Mouse (Mus musculus) forebrain, embryonic 12.5 days (tissue): ENCODE data around the gene Itln1. TPM values are rescaled to one million over a fixed set of nuclear protein-coding genes. Genes with fewer than 3 reads are reported as not detected.
A peak's percentile ranks its signal among the peaks of the same experiment; 100 is the strongest.

ENCODE experiments used
- ATAC-seq: fragments of 200-750 bp; cut with Nextera tagmentation; 2 replicates; pipeline ENCODE4 v1.8.0; 2017; ENCODE audit warnings: moderate TSS enrichment; ENCODE audit not compliant: low FRiP score
- H3K27ac ChIP-seq: fragments of 300-500 bp; sonication (generic); 2 replicates; pipeline ENCODE4 v1.5.1; 2016; ENCODE audit warnings: mild to moderate bottlenecking
- H3K27me3 ChIP-seq: fragments of 300-500 bp; sonication (generic); 2 replicates; pipeline ENCODE4 v1.6.1; 2016; ENCODE audit warnings: mild to moderate bottlenecking
- H3K36me3 ChIP-seq: fragments of 300-500 bp; sonication (generic); replicated peaks from 2 replicates; pipeline ENCODE4 v1.6.1; 2016; ENCODE audit warnings: mild to moderate bottlenecking
- H3K4me1 ChIP-seq: fragments of 300-500 bp; sonication (generic); 2 replicates; pipeline ENCODE4 v1.6.1; 2016
- H3K4me2 ChIP-seq: fragments of 300-500 bp; sonication (generic); 2 replicates; pipeline ENCODE4 v1.6.1; 2016; ENCODE audit warnings: mild to moderate bottlenecking, moderate library complexity
- H3K4me3 ChIP-seq: fragments of 300-500 bp; sonication (generic); replicated peaks from 2 replicates; pipeline ENCODE4 v1.5.1; 2016; ENCODE audit warnings: mild to moderate bottlenecking
- H3K9ac ChIP-seq: fragments of 300-500 bp; sonication (generic); 2 replicates; pipeline ENCODE4 v1.6.1; 2016; ENCODE audit warnings: mild to moderate bottlenecking
- H3K9me3 ChIP-seq: fragments of 300-500 bp; sonication (generic); 2 replicates; pipeline ENCODE4 v1.6.1; 2016
- WGBS: fragments of 180-500 bp; shearing (Covaris S2); methylation state at CpG from one replicate; pipeline ENCODE4 v1.1.7; 2016; 5-methylcytosine and 5-hydroxymethylcytosine counted together
- polyA plus RNA-seq: library from polyadenylated mRNA; unstranded; fragments of >200 nt; fragmentation: Nextera tagmentation; extraction: Ambion mirVana; gene quantifications from 2 replicates; pipeline ENCODE4 v1.2.1, GENCODE M21; 2016

Itln1 gene
- polyA plus RNA-seq, 1 experiment from 2014 or later: not detected

DNA sequence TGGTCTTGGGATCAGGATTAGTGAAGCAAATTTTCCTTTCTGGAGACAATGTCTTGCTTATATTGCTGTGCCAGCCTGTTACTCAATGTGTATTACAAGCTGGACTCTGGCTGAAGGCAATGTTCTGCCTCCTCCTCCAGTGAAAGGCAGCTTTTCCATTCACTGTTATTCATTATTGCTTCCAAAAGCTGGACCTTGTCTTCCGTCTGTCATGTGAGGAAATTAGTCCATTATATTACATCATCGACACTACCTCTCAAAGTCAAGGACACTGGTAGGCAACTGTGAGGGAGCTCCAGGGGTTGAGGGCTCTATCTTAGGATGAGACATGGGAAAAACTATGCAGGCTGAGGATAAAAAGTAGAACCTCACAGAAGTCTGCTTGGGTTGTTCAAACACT is 21.3 kb upstream of the Itln1 start:
- 86% methylated on average over 2 of the region's 2 CpGs for WGBS
- H3K4me1 ChIP-seq: no peaks in the 10 kb centered on the region

DNA sequence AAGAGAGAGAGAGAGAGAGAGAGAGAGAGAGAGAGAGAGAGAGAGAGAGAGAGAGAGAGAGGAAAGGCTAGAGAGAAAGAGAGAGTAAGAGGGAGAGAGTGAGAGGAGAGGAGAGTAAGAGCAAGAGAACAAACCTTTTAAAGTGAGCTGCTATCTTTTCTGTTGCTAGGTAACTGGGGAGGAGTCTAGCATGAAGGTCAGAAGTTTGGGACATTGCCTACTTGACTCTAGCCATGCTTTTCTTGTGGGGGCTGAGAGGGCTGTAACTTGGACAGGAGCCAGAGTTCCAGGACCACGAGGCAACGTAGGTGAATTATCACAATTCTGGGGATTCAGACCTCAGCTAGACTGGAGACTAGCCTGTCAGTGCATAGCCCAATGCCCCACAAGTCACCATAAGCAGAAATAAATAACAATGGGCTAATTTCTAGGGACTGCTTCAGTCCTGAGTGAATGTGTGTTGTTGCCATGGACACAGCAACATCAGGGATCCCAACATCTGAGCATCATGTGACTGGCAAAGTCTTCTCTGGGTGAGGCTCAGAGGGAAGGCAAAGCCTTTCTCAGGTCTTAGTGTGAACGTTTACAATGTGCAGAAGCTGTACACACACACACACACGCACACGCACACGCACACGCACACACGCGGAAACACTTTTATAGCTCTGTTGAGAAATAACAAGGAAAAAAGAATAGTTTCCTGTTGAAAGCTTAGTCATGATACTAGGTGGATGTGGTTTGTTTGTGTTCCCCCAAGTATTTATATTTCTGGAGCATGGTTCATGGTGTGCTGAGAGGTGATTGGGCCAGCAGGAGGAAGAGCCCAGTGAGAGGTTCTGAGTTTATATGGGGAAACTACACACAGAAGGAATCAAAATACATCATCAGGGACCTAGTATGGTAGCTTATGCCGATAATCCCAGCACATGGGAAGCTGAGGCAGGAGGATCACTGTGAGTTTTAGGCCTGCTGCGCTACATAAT is 18.6 kb upstream of the Itln1 start:
- no peaks in the 10 kb centered on the region for H3K36me3 ChIP-seq
- no peak overlapping the region for H3K9ac ChIP-seq
- no peak overlapping the region for H3K4me2 ChIP-seq
- H3K4me3 ChIP-seq: no peak overlapping the region
- H3K27me3 ChIP-seq: no peaks in the 10 kb centered on the region
- no peak for ATAC-seq
- H3K9me3 ChIP-seq: no peaks in the 10 kb centered on the region
- 91% methylated on average over 11 of the region's 11 CpGs for WGBS
- no peaks in the 10 kb centered on the region for H3K4me1 ChIP-seq
- H3K27ac ChIP-seq: no peak overlapping the region

More for the DNA sequence above, 21.3 kb upstream of the Itln1 start:
- Histone ChIP-seq H3K27me3 (no peaks in the 10 kb centered on the region), H3K9ac (no peak overlapping the region), H3K4me2 (no peak overlapping the region), H3K27ac (no peak overlapping the region), H3K36me3 (no peaks in the 10 kb centered on the region), H3K9me3 (no peaks in the 10 kb centered on the region), H3K4me3 (no peak overlapping the region)
- ATAC-seq: no peak

GRCm38 (mm10) chr1:171552230-171552629 is 17.1 kb upstream of the Itln1 start:
- no peaks in the 10 kb centered on the region for H3K4me1 ChIP-seq
- H3K9ac ChIP-seq: no peak overlapping the region
- no peak for ATAC-seq
- H3K9me3 ChIP-seq: no peaks in the 10 kb centered on the region
- H3K4me3 ChIP-seq: no peak overlapping the region
- no peaks in the 10 kb centered on the region for H3K27me3 ChIP-seq
- WGBS: 79% methylated on average over 2 of the region's 2 CpGs
- no peak overlapping the region for H3K27ac ChIP-seq
- H3K4me2 ChIP-seq: no peak overlapping the region
- H3K36me3 ChIP-seq: no peaks in the 10 kb centered on the region

DNA sequence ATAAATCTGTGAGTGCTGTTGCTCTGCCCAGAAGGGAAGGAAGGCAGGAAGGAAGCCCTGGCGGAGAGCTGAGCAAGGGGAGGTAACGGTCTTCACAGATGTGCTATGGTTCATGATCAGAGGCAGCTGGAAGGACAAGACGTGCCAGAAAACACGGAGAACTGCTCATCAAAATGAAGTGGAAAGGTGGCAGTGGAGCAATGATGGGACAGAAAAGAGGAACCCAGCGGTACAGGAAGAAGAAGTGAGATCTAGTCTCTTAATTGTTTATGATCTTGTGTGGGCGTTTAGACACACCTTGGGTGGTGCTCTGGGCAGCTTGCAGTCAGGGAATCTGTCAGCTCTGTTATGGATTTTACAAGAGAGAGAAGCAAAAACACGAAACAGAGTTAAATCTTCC is 16.2 kb upstream of the Itln1 start:
- no peak overlapping the region for H3K27ac ChIP-seq
- no peak overlapping the region for H3K4me2 ChIP-seq
- H3K27me3 ChIP-seq: no peaks in the 10 kb centered on the region
- no peak for ATAC-seq
- no peak overlapping the region for H3K4me3 ChIP-seq
- 88% methylated on average over 7 of the region's 7 CpGs for WGBS
- H3K9me3 ChIP-seq: no peaks in the 10 kb centered on the region
- H3K9ac ChIP-seq: no peak overlapping the region
- no peaks in the 10 kb centered on the region for H3K36me3 ChIP-seq
- no peaks in the 10 kb centered on the region for H3K4me1 ChIP-seq

DNA sequence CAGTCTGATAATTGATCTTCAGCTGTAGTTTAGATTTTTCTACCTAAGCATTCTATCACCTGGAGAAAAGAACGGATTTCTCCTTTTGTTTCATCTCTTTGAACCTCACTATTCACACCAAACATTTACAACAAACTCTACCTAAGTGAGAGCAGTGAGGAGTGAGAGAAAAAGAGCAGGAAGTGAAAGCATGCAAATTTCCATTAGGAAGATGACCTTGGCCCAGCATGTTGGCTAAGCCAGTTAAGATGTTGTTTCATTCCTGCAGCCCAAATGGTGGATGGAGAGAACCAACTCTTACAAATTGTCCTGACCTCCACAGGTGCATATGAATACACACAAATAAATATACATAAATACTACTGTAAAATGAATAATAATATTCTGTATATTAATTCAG is 5.6 kb upstream of the Itln1 start:
- H3K36me3 ChIP-seq: no peaks in the 10 kb centered on the region
- H3K9me3 ChIP-seq: peaks cover 11% of the 10 kb centered on the region
- no peaks in the 10 kb centered on the region for H3K4me1 ChIP-seq
- H3K9ac ChIP-seq: no peak overlapping the region
- H3K4me3 ChIP-seq: no peak overlapping the region
- H3K27ac ChIP-seq: no peak overlapping the region
- 89% methylated on average over 1 of the region's 1 CpGs for WGBS
- no peak overlapping the region for H3K4me2 ChIP-seq
- ATAC-seq: no peak
- H3K27me3 ChIP-seq: no peaks in the 10 kb centered on the region

- no peak for ATAC-seq
- no peaks in the 10 kb centered on the region; the same call in 1 of the 2 replicates for H3K27me3 ChIP-seq
Observed at GRCm38 (mm10) chr1:171534557-171534956, 537 bp downstream of the Itln1 start.

DNA sequence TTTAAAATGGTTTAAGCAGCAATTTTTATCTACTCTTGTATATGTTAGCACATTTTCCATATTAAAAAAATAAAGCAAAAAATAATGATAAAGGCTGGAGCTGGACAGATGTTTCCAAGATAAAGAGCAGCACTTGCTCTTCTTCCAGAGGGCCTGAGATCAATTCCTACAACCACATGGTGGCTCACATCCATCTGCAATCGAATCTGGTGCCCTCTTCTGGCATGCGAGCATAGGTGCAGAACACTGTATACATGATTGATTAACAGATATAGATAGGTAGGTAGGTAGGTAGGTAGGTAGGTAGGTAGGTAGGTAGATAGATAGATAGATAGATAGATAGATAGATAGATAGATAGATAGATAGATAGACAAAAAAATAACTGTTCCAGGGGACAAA is 2.3 kb downstream of the Itln1 start:
- H3K27me3 ChIP-seq: no peaks in the 10 kb centered on the region; the same call in 1 of the 2 replicates
- no peak overlapping the region for H3K4me2 ChIP-seq
- no peak for ATAC-seq
- 60% methylated on average over 2 of the region's 2 CpGs for WGBS
- no peak overlapping the region for H3K4me3 ChIP-seq
- H3K27ac ChIP-seq: no peak overlapping the region
- no peaks in the 10 kb centered on the region for H3K9me3 ChIP-seq
- H3K36me3 ChIP-seq: no peaks in the 10 kb centered on the region
- no peak overlapping the region for H3K9ac ChIP-seq
- no peaks in the 10 kb centered on the region for H3K4me1 ChIP-seq

More at GRCm38 (mm10) chr1:171534557-171534956, 537 bp downstream of the Itln1 start:
- H3K9me3 ChIP-seq: peaks cover 6% of the 10 kb centered on the region; the same call in 1 of the 2 replicates
- H3K4me2 ChIP-seq: no peak overlapping the region
- no peaks in the 10 kb centered on the region for H3K36me3 ChIP-seq
- H3K4me3 ChIP-seq: no peak overlapping the region
- no peaks in the 10 kb centered on the region for H3K4me1 ChIP-seq
- H3K27ac ChIP-seq: no peak overlapping the region
- H3K9ac ChIP-seq: no peak overlapping the region

- Histone ChIP-seq H3K4me2 (no peak overlapping the region), H3K4me3 (no peak overlapping the region), H3K27ac (no peak overlapping the region), H3K36me3 (no peaks in the 10 kb centered on the region), H3K9ac (no peak overlapping the region), H3K27me3 (no peaks in the 10 kb centered on the region; the same call in 1 of the 2 replicates), H3K4me1 (no peaks in the 10 kb centered on the region), H3K9me3 (no peaks in the 10 kb centered on the region)
- ATAC-seq: no peak
- WGBS: 90% methylated on average over 4 of the region's 4 CpGs
Observed at GRCm38 (mm10) chr1:171531367-171531766, 3.7 kb downstream of the Itln1 start.

GRCm38 (mm10) chr1:171515557-171515956 is 19.5 kb downstream of the Itln1 start:
- Histone ChIP-seq H3K4me3 (no peak overlapping the region), H3K4me2 (no peak overlapping the region), H3K36me3 (no peaks in the 10 kb centered on the region), H3K27ac (no peak overlapping the region), H3K27me3 (0 out of 2 replicates have a peak, but pooled peaks cover 3% of the 10 kb centered on the region), H3K9ac (no peak overlapping the region), H3K4me1 (no peaks in the 10 kb centered on the region), H3K9me3 (no peaks in the 10 kb centered on the region)
- WGBS: 88% methylated on average over 4 of the region's 4 CpGs
- ATAC-seq: no peak

DNA sequence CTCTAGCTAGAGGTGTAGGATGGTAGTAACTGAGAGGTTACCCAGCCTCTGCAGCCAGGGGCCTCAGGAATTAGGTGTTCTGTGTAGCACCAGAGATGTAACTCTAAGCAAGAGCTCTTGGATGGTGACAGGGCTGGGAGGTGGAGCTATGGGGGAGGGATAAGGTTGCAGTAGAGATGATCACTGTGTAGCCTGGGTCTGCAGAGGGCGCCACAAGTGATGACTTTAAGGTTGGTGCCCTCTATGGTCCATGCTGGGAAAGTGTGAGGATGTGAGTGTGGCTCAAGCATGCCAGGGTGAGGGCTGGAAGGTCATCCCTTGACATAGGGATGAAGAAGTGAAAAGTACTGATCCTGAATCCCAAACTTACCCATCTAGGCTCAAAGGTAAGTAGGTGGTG is 20.1 kb downstream of the Itln1 start:
- Histone ChIP-seq H3K4me1 (no peaks in the 10 kb centered on the region), H3K36me3 (no peaks in the 10 kb centered on the region), H3K9me3 (no peaks in the 10 kb centered on the region), H3K9ac (no peak overlapping the region), H3K27ac (no peak overlapping the region), H3K4me3 (no peak overlapping the region), H3K27me3 (0 out of 2 replicates have a peak, but pooled peaks cover 3% of the 10 kb centered on the region), H3K4me2 (no peak overlapping the region)
- ATAC-seq: no peak
- 12% methylated on average over 1 of the region's 1 CpGs for WGBS

GRCm38 (mm10) chr1:171513760-171514159 is 21.3 kb downstream of the Itln1 start:
- WGBS: 95% methylated on average over 1 of the region's 1 CpGs

DNA sequence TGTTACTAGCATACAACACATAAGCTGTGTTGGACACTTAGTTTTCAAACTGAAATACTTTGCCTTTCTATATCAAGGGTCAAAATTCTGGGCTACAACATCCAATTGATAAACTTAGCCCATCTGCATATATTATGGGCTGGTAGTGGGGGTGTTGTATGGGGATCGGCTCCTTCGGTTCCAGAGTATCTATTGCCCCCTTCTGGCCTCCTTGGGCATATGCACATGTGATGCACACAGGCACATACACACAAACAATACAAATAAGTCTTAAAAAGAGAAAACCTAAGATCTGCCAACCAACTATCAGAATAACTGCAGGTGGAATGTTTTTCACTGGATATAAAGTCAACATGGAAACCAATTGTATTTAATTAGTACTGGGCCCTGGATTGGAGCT is 21.9 kb downstream of the Itln1 start:
- no peak overlapping the region for H3K9ac ChIP-seq
- 91% methylated on average over 2 of the region's 2 CpGs for WGBS
- H3K4me2 ChIP-seq: no peak overlapping the region
- no peak overlapping the region for H3K27ac ChIP-seq
- no peaks in the 10 kb centered on the region for H3K36me3 ChIP-seq
- H3K9me3 ChIP-seq: no peaks in the 10 kb centered on the region
- H3K27me3 ChIP-seq: 0 out of 2 replicates have a peak, but pooled peaks cover 3% of the 10 kb centered on the region
- no peak for ATAC-seq
- no peak overlapping the region for H3K4me3 ChIP-seq
- no peaks in the 10 kb centered on the region for H3K4me1 ChIP-seq

More at GRCm38 (mm10) chr1:171513760-171514159, 21.3 kb downstream of the Itln1 start:
- no peak for ATAC-seq
- no peaks in the 10 kb centered on the region for H3K4me1 ChIP-seq
- H3K36me3 ChIP-seq: no peaks in the 10 kb centered on the region
- no peak overlapping the region for H3K4me2 ChIP-seq
- 0 out of 2 replicates have a peak, but pooled peaks cover 3% of the 10 kb centered on the region for H3K27me3 ChIP-seq
- H3K9ac ChIP-seq: no peak overlapping the region
- H3K27ac ChIP-seq: no peak overlapping the region
- no peaks in the 10 kb centered on the region for H3K9me3 ChIP-seq
- no peak overlapping the region for H3K4me3 ChIP-seq

DNA sequence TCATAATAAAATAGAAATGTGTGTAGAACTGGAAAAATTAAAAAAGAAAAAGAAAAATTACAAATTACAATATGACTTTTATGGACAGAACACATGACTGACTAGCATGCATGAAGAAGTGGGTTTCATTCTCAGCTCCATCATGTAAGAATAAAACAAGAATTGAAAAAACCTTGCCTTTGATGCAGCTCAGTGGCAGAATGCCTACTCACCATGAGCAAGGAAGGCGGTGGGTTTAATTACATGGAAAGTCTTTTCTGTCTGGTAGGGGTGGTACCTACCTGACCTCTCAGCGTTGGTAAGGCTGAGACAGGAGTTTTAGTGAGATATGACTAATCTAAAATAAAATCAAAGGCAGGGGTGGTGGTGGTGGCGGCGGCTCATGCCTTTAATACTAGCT is 30.5 kb downstream of the Itln1 start:
- Histone ChIP-seq H3K9me3 (no peaks in the 10 kb centered on the region), H3K27me3 (no peaks in the 10 kb centered on the region), H3K4me2 (peak overlapping the region; percentile 70), H3K4me3 (peak overlapping the region; percentile 15; the same call in 1 of the 2 replicates), H3K4me1 (peaks cover 10% of the 10 kb centered on the region), H3K36me3 (no peaks in the 10 kb centered on the region; the same call in 1 of the 2 replicates), H3K9ac (no peak overlapping the region), H3K27ac (no peak overlapping the region)
- WGBS: 72% methylated on average over 4 of the region's 4 CpGs
- ATAC-seq: no peak
